Mouse (Mus musculus) megakaryocyte, embryonic 14.5 days (primary cell): ENCODE data around the gene Cdhr4.

Experiments
- FLI1 ChIP-seq: IDR thresholded peaks from 2 replicates; pipeline ENCODE4 v1.6.1; 2012; ENCODE audit warnings: low read length, inconsistent platforms, mixed read lengths
- GATA1 ChIP-seq: IDR thresholded peaks from 3 replicates; pipeline ENCODE4 v1.6.1; 2012; ENCODE audit warnings: mixed read lengths, low read length, inconsistent platforms, borderline replicate concordance

- TF ChIP-seq GATA1: no peak
- TF ChIP-seq FLI1: no peak
These were observed 56.3 kb downstream of the Cdhr4 start for GRCm38 (mm10) chr9:108048566-108048955.
